Mouse (Mus musculus): Measurements from ENCODE around the gene Slc2a13.

The Slc2a13 gene

DNA sequence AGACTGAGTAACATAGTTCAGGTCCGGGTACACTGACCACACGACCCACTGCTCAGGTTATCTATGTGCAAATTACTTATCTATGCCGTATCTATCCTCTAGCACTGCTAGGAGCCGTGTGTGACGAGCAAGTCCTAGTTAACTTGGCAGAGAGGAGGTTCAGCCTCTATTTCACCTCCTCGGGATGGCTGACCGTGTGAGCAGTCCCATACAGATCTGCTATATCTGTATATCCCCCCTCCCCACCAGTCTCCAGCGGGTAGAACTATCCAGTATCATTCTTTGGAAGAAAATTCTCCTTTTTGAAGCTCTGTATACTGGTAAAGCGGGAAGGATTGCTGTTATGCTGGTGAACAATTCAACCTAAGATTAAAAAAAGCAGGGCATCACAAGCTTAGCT is 70.8 kb downstream of the Slc2a13 start:
- DNase-seq (ENCODE audit: low read depth, low spot score), result no peak

DNA sequence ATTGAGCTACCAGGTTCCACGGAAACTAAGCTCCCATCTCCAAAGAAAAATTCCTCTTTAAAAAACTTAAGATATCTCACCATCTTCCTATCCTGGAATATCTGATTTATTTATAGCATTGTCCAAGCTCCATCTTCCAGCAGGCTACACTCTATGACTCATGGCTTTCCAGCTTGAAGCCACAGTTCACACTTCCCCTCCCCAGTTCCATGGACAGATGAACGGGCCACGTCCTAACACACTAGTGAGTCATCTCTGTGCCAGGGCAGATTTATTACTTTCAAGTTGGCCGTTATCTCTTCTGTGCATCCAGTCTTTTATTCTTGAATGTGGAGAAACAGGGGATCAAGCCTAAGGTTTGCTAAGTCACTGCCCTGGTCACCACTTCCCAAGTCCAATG is 78.0 kb downstream of the Slc2a13 start:
- DNase-seq (ENCODE audit: low read depth, low spot score), result no peak

DNA sequence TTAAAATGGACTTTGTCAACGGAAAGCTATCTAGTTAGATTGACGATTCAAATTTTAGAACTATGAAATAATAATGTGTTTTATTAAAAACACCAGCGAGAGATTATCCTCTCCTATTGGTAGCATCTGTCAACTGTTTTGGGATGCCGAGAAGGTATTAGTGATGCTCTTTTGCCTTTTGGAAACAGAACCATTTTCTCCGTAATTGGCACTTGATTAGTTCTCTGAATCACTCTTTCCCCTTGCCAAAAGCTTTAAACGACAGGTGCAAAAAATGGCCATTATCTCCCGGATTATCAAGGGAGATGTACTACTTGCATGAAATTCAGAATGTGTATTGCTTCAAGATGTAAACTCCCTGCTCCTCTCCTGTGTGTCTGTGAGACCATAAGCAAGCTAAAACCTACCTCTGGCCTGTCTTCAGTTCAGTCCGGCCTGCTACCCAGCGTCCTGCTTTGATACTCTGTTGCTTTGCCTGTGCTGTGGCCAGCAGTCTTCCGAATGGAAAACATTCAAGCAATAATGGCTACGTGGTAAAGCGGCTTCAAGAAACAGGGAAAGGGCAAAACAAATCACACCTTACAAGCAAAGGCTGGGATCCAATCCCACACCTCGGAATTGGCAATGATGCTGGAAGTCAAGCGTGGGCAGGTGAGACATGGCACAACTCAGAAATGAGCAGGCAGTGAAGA is 93.0 kb downstream of the Slc2a13 start:
- DNase-seq (ENCODE audit: low read depth, low spot score), result no peak

DNA sequence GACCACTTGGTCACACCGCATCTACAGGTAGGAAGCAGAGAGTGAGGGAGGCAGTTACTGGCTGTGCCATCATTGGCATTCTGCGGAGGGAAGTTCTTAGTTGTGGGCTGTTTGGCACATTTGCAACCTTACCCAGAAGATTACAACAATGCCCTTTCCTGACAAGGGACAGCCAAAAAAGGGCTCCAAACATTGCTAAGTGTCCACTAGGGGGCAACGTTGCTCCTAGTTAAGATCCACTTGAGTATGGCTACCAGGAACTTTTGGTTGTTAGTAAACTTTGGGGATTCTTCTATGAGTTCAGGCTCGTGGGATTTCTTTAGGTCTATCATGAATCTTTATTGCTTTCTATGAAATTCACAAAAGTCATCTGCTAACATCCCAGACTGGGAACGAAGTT is 95.3 kb downstream of the Slc2a13 start:
- peak; percentile 23 for DNase-seq (ENCODE audit: low read depth, low spot score)

DNA sequence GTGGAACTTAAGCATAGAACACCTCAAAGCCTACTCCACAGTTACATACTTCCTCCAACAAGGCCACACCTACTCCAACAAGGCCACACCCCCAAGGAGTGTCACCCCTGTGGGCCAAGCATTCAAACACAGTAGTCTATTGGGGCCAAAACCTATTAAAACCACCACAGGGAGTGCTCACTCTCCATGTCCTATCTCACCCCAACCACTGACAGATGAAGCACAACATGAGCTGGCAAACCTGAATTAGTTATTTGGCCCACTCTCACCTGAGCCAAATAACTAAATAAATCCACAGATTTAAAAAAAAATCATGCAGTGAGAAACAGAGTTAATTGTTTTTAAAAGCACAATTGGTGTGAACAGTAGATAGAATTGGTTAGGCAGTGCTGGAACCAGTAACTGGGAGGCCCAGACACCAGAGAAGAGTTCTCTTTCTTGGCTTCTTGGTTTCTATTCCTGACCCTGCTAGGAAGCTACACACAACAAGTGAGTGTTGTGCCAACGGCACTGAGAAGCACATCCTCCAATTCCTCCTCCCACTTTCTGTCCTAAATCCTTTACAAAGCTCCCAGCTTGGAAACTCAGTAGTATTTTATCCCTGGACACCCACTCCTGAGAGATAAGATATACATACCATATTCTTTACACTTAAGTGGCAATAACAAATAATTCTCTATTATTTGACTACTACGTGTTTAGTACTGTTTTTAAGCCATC is 99.2 kb downstream of the Slc2a13 start:
- DNase-seq (ENCODE audit: low read depth, low spot score), result no peak

DNA sequence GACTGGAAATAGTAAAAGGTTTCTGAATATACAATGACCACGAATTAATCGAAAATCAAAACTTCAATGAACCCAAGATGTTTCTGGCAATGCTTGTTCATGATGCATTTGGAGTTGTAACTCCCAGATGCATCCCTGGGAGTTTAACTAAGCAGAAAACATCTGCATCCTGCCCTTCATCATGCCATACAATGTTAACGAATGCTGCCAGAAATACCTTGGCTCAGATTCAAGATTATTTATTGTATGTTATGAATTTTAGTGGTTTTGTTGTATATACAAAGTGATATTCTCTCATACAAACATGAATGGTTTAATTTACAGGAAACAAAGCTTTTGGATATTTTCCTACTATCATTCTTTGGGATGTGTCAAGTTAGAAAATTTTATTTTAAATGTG is 107.7 kb downstream of the Slc2a13 start:
- no peak for DNase-seq (ENCODE audit: low read depth, low spot score)

DNA sequence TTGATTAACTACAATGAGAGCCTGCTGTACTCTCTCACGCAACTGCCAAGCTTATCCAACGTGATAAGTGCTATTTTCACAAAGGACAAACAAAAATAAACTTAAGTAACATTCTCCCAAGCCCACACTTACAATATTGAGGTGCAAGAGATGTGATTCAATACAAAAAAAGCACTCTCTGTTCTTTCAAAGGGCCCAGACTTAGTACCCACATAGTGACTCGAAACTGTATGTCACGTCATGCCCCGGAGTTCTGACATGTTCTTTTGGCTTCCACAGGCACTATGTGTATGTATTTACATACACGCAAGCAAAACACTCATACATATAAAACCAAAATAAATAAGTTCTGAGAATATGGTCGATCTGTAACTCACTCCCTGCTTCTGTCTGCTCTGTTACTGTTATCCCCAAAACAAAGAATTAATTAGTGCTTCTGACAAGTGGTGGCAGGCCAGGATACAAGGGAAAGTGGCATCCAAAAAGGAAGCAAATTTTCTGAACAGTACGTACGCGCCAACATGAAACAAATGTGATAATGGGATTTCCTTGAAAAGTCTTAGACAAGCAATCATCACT is 109.1 kb downstream of the Slc2a13 start:
- DNase-seq (ENCODE audit: low read depth, low spot score), result no peak

DNA sequence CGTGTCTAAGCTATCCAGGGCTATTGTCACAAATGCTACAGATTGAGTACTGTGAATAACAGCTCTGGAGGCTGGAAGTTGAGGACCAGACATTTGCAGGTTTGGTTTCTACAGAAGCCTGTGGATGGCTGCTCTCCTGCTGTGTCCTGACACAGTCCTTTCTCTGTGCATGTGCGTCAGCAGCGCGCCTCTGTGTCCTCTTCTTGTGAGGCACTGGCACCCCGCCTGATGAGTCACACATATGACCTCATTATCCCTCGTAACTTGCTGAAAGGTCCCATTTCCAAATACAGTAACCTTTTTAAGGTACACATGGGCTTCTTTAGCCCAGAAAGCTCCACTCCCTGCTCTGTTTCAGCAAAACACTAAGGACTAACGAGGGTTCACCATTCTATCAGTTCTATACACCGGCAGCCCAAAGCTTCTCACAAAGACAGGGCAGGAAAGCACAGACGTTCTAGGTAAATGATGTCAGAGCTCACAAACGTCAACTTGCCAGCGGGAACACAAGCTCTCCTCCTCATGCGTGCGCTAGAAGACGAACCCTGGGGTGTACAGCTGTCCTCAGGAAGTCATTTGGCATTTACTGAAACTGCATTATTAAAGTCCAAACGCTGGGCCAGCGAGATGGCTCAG is 109.9 kb downstream of the Slc2a13 start:
- no peak for DNase-seq (ENCODE audit: low read depth, low spot score)

DNA sequence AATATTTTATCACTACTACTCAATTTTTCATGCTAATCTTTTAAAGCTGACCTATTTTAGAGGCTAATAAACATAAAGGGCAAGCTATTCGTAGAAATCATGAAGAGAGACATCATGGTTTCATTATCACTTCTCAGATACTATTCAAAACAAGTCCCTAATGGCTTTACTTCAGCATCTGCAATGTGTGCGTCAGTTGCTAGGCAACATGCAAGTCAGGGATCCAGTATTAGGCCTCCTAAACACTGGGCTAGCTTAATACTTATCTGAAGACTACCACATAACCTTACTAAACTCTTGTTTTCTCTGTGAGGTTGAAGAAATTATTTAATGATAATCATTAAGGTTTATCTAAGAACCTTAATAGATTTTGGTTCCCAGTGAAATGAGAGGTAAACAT is 111.1 kb downstream of the Slc2a13 start:
- DNase-seq (ENCODE audit: low read depth, low spot score), result no peak

DNA sequence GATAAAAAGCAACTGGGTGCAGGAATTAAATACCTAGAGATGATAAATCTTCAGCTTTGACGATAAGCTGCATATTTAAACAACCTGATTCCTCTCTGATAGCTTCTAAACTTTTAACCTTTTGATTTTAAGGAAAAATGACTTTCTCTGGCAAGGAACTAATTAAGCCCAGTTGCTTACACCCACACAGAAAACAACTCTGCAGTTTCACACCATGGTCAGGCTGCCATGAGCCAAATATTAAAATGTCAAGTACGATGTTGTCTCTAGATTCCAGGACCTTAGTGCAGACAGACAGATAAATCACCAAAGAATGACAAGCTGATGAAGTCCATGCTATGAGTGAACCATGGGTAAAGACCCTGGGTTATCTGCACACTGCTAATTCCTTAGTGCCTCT is 115.9 kb downstream of the Slc2a13 start:
- DNase-seq (ENCODE audit: low read depth, low spot score), result no peak

DNA sequence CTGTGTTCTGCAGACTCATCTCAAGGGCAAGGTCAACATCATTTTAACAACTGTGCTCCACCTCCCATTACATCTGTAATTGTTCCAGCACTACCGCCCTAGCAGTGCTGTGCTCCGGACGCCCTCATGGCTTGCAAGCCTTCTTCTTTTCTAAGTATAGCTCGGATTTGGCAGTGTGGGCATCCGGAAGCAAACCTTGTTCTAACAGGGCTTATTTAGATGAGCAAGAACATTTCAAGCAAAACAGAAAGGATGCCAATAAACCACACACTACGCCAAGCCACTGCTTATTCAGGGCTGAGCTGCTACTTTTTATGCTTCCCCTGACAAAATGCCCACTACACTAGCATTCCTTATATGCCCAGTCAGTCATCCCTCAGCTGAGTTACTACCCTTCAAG is 127.7 kb downstream of the Slc2a13 start:
- no peak for DNase-seq (ENCODE audit: low read depth, low spot score)

DNA sequence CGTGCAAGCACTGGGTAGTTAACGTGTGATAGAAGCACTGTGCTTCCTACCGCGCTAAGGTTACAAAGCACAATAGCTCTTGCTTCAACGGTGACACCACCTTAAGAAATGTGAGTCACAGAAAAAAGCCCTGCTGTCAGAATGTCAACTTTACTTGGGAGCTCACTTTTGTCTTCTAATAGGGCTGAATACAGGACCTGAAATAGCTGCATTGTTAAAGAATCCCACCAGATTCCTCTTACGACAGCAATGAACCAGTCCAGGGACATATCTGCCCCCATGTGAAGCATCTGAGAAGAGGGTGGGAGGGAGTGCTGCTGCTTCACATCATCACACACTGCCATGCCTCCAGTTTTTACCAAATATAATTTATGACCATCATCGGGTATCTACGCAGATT is 129.6 kb downstream of the Slc2a13 start:
- no peak for DNase-seq (ENCODE audit: low read depth, low spot score)

DNA sequence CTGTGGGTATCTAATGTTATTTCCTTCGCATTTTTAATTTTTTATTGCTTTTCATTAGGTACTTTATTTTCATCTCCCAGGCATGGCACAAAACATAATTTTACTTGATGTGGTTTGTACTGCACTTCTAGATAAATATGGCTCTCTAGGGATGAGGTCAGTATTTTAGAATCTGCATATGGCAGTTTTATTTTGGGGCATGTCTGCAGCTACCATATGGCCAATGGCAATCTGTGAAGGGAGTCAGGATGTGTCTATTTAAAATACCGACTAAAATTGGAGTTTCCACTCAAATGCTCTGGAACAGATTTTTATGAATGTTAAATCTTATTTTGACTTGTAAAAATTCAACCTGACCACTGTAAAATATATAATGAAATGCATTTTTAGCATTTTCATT is 133.2 kb downstream of the Slc2a13 start:
- no peak for DNase-seq (ENCODE audit: low read depth, low spot score)

DNA sequence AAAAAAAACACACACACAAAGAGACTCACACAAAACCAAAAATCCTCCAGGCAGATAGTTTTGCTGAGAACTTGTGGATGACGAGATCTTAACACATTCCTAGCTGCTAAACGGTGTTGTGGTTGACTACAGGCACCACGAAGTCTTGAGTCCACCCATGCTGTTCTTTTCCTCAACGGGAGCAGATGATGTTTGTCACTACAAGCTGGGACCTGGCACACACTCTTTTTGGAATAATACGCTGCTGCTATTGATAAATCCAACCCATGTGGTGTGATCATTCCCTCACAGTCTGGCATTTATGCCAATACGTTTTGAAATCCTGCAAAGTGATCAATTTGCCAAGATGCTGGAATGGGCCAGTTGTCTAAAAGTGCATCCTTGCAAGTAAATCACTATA is 147.6 kb downstream of the Slc2a13 start:
- no peak for DNase-seq (ENCODE audit: low read depth, low spot score)

DNA sequence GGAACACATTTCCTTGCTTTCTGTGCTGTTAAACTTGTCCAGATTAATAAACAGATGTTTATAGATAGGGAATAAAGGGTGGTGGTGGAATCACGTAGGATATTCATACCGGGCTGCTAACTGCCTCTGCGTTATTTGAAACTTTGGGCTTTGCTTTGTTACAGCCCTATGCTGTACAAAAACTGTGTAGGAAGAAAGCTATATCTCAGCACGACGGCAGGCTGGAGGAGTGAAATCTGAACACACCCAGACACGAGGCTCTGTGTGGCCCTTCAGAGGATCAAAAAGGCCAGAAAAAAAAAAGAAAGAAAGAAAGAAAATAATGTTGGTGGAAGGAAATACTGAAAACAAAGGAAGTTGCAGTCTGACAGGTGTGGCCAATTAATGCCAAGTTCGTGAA is 166.1 kb downstream of the Slc2a13 start:
- no peak for DNase-seq (ENCODE audit: low read depth, low spot score)

DNA sequence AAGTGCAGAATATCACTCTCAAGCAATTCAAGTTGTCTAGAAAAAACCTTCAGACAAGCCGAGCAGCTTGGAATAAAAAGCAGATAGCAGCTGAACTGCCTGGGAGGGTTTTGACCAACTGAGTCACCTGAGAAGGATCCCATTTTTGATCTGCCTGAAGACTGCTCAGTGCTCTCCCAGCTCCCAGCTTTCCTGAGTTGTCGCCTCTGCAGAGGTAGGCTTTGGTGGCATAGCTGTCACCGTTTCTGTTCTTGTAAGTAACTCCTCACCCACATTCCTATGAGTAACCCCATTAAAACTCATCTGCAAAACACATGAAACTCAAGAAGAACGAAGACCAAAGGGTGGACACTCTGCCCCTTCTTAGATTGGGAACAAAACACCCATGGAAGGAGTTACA is 177.9 kb downstream of the Slc2a13 start:
- DNase-seq (ENCODE audit: low read depth, low spot score), result no peak

DNA sequence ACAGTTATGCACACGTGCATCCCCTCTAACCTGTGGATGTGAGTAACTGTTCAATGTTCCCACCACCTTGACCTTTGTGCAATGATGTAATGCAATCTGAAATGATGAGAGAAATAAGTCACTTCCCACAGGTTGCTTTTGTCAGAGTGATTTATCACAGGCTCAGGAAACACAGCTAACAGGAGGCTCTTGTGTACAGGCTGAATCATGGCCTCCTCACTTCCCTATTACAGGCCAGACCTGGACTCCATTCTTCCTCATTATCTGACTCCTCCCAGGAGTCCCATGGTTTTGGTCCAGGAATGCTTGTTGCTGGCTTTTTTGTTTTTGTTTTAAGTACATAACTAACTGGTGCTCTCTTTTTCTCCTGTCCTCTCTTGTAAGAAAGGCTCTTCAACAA is 189.4 kb downstream of the Slc2a13 start:
- DNase-seq (ENCODE audit: low read depth, low spot score), result no peak

DNA sequence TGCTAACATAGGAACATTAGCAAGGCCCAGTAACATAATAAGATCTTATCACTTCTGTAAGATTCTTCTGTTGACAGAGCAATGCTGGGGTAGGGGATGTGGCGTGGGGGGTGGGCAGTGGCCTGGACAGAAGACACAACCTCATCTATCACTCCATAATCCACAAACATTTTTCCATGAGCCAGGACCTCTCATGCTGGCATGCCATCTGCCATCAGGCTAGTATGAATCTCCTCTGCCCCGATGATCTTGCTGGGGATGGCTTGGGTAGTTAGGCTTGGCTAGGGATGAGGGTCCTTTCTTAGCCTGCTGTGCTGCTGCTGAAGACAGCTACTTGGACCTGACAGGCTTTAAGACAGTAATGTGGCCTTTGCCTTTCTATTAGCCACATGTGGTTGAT is 190.5 kb downstream of the Slc2a13 start:
- no peak for DNase-seq (ENCODE audit: low read depth, low spot score)

DNA sequence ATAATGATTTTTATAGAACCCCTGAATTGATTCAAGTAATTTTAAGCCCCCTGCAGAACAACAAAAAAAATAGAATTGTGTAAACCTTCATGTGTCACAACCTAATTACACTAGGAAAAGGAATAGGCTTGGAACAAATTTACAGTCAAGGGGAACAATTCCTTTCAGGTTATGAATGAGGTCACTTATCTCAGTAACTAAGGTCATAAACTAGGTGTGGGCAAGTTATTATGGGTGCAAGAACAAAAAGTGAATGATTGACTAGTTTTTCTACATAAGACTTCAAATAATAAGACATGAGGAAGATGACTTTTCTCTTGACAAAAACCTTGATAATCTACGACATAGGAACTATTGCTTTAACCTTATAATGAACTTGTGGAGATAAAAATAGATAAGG is 191.2 kb downstream of the Slc2a13 start:
- no peak for DNase-seq (ENCODE audit: low read depth, low spot score)

DNA sequence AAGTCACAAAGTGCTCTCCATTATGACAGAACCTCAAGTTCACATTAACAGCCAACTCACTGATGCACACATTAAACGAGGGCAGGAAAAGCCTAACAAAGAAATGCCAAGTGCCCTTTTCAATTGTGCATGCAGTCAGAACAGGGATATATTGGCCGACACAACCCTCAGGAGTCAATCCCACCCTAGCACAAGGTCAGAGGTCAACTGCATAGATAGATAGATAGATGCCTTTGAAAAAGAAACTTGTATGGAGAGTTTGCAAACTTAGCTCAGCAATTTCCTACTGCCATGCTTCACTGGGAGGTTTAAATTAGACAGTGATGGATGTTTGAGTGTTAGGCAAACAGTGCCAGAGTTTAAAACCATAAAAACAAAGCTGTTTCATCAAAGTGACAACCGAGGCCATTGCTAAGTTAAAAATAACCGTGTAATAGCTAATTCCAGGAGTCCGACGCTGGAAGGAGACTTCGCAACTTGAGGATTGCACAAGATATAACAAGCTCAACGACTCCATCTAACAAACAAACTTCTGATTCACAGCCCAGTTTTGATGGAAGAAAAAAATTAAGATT is 194.2 kb downstream of the Slc2a13 start:
- no peak for DNase-seq (ENCODE audit: low read depth, low spot score)

DNA sequence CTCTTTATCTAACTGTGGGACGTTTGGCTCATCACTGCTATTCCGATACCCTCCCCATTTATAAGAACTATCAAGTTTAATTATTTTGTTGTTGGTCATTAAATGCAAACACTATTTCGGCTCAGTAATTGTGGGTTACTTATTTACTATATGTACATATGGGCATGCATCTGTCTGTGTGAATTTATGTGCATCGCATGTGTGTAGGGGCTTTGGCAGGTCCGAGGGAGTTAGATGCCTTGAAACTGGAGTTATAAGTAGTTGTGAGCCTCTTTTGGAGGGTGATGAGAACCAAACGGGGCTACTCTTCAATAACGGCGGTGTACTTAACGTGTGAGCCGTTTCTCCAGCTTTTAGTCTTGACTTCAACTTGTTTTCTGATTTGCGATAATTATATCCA is 195.5 kb downstream of the Slc2a13 start:
- no peak for DNase-seq (ENCODE audit: low read depth, low spot score)

DNA sequence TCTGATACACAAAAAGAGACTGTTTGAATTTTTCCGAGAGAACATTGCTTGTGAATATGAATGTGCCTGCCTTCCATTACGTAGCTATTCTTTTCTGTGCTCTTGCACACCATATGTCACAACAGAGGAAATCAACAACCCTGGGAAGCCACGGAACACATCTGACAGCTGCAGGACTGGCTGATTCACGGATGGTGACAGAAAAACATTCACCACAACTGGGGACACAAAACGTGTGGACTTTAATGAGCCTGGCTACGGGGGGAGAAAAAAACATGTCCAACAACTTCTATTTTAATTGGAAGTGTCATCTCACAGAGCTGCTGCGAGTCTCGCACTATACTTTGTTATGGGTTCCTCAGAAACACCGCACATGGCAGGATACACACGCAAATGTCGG is 196.0 kb downstream of the Slc2a13 start:
- DNase-seq (ENCODE audit: low read depth, low spot score), result no peak
